Mouse (Mus musculus) olfactory bulb, adult 2 months (tissue): ENCODE results near the gene Metrn. TPM values are rescaled to one million over a fixed set of nuclear protein-coding genes. Genes with fewer than 3 reads are reported as not detected.

Experiments used
- H3K27ac ChIP-seq: fragments of 200-500 bp; 2 replicates; pipeline ENCODE4 v1.5.1; 2012; ENCODE audit warnings: low read depth, low read length; ENCODE audit not compliant: insufficient read depth
- H3K4me1 ChIP-seq: fragments of 200-500 bp; 2 replicates; pipeline ENCODE4 v1.6.1; 2012; ENCODE audit warnings: low read length; ENCODE audit not compliant: control insufficient read depth, insufficient read depth
- H3K4me3 ChIP-seq: fragments of 200-500 bp; 2 replicates; pipeline ENCODE4 v1.5.1; 2012; ENCODE audit warnings: mild to moderate bottlenecking, low read depth, low read length, moderate library complexity; ENCODE audit not compliant: insufficient read depth
- CTCF ChIP-seq: fragments of 200-500 bp; IDR thresholded peaks from 2 replicates; pipeline ENCODE4 v1.5.1; 2012; ENCODE audit warnings: low read depth, mild to moderate bottlenecking, low read length, moderate library complexity; ENCODE audit not compliant: insufficient read depth
- POLR2A ChIP-seq: fragments of 200-500 bp; IDR thresholded peaks from 2 replicates; pipeline ENCODE4 v1.6.1; 2012; ENCODE audit warnings: mild to moderate bottlenecking, low read depth, low read length, moderate library complexity; ENCODE audit not compliant: insufficient read depth
- WGBS: fragments of 180-500 bp; shearing (Covaris S2); methylation state at CpG from one replicate; pipeline ENCODE4 v1.1.7; 2018; 5-methylcytosine and 5-hydroxymethylcytosine counted together
- polyA plus RNA-seq: library from polyadenylated mRNA; stranded (reverse); fragments of >200 nt; gene quantifications from 2 replicates; pipeline ENCODE4 v1.2.4, GENCODE M21; 2012; ENCODE audit warnings: low replicate concordance; ENCODE audit not compliant: missing spikeins, insufficient read depth, insufficient read length

Metrn gene
- polyA plus RNA-seq, 1 experiment = not detected

DNA sequence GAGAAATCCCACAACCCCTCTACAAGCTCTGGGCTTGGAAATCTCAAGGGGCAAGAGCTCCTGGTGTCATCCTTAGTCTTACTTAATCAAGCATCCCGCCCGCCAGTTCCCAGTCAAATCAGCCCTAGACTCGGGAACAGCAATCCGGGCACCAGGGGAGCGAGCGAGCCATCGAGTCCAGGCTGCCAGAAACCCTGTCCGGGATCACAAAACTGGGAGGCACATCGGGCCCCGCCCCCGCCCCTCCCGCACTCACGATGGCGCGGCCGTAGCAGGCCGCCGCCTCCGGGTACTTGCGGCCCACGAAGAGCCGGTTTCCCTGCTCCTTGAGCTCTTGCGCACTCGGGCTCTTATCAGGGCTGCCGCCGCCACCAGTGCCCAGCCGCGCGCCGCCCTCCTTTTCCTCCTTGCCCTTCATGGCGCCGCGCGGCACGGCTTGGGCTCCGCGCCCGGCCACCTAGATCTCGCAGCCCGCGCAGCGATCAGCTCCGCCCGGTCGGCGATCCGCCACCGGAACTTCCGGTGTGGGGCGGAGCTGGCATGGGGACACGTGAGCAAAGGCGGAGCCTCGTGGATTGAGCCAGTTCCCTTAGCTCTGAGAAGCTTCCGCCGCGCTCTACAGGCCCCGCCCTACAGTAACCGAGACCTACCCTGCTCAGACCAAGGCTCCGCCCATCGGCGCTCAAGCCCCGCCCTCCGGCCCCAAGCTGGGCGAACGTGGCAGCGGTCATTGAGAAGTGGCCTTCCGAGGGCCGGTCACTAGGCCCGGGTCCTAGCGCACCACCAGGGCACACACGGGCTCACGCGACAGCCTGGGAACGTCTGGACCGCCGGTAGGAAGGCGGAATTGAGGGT lies 35.7 kb upstream of the Metrn start:
- Histone ChIP-seq H3K4me1 (peaks cover 70% of the 10 kb centered on the region), H3K4me3 (peak overlapping the region; percentile 81), H3K27ac (peak overlapping the region; percentile 97)
- no peak for TF ChIP-seq CTCF
- peak; percentile 89 for TF ChIP-seq POLR2A
- under 1% methylated on average over 76 of the region's 77 CpGs for WGBS

DNA sequence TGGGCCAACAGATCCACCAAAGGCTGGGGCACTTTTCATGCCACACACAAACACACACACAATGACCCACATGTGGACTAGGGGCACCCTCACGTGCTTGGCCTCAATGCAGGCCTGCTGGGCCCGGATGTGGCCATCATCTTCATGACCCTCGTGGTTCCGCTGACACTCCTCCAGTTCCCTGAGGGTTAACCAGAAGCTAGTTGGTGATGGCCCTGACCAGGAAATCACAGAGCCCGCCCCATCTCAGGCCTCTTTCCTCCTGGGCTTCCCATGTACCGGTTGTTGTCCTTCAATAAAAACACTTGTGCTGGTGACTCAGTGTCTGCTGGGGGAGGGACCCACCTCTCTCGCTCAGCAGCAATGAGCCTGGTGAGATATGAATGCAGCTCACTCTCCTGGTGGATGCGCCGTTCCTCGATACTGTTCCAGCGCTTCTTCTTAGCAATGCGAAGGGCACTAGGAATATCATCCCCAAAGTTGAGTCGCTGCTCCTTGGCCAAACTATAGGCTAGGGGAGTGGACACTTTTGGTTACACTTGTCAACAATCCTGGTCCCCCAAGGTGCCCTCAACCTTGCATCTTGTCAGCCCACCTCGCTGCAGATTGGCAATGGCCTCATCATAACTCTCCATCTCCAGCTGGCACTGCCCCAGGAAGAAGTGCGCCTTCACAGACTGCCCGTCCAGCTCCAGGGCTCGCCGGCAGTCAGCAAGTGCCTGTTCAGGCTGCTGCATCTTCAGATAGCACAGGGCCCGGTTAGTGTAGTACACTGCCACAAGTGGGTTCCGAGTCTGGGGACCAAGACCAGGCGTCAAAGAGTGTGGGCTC lies 34.7 kb upstream of the Metrn start:
- Histone ChIP-seq H3K4me3 (peak overlapping the region; percentile 76), H3K4me1 (peaks cover 73% of the 10 kb centered on the region), H3K27ac (no peak overlapping the region)
- TF ChIP-seq POLR2A (no peak), CTCF (no peak)
- 43% methylated on average over 21 of the region's 21 CpGs for WGBS

DNA sequence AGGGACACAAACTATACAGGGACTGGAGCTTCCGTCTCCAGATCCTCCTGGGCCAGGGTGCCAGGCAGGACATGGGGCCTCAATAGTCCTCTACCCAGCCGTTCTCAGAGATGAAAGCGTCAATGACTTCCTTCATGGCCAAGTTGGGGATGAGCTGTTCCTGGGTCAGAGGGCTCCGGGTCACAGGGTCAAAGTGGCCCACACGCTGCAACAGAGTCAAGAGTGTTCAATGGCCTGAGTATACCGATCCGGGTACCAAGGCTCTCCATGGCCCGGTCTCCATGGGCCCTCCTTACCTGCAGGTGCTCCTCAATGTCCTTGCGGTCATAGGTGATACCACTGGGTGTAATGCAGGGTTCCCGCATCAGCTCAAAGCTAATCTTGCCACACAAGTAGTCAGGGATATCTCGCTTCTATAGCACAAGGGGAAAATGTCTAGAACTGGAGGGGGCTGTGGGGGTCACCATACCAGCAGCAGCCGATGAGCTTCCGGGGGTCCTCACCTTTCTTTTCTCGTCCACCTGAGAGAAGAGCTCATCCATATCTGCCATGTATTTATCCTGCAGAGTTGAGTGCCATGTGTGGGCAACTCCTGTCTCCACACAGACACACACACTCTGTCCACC lies 34.0 kb upstream of the Metrn start:
- no peak overlapping the region for H3K4me3 ChIP-seq
- TF ChIP-seq CTCF (no peak), POLR2A (no peak)
- WGBS = 84% methylated on average over 14 of the region's 14 CpGs
- no peak overlapping the region for H3K27ac ChIP-seq
- peaks cover 72% of the 10 kb centered on the region for H3K4me1 ChIP-seq

DNA sequence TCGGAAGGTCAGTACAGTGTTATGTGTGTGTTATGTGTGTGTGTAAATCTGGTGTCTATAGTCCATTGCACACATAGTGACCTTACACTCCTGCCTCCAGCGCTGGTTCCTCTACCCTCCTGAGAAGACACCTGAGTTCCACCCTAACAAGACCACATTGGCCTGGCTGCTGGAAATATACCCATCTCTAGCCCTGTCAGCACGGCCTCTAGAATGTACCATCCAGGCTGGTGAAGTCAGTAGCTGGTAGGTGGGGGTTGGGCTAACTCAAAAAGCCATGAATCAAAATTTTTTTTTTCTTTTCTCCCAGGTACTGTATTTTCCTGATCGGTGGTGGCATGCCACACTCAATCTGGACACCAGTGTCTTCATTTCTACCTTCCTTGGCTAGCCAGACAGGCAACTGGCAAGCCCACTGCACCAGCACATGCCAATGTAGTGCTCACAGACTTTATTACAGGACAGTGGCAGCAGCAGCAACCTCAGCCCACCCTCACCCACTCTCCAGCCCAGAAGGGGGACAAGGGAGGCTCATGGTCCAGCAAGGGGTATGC lies 33.3 kb upstream of the Metrn start:
- Histone ChIP-seq H3K4me1 (peaks cover 72% of the 10 kb centered on the region), H3K27ac (no peak overlapping the region), H3K4me3 (no peak overlapping the region)
- 79% methylated on average over 4 of the region's 4 CpGs for WGBS
- TF ChIP-seq CTCF (no peak), POLR2A (no peak)

DNA sequence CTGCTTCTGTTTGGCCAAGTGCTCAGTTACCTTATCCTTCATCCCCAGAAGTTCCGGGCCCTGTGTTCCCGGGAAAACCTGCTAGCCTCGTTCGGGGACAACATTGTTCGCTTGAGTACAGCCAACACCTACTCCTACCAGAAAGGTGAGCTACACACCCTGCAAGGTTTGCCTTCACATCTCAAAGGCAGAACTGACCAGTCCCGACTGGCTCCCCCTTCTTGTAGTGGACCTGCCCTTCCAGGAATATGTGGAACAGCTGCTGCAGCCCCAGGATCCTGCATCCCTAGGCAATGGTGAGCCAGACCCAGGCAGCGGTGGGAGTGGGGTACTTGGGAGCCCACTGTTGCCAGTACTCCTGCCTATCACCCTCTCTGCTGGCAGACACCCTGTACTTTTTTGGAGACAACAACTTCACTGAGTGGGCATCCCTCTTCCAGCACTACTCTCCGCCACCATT lies 32.7 kb upstream of the Metrn start:
- H3K27ac ChIP-seq = peak overlapping the region; percentile 81; the same call in 1 of the 2 replicates
- H3K4me1 ChIP-seq = peaks cover 72% of the 10 kb centered on the region
- H3K4me3 ChIP-seq = peak overlapping the region; percentile 75
- WGBS = 30% methylated on average over 8 of the region's 8 CpGs
- no peak for TF ChIP-seq CTCF
- no peak for TF ChIP-seq POLR2A

DNA sequence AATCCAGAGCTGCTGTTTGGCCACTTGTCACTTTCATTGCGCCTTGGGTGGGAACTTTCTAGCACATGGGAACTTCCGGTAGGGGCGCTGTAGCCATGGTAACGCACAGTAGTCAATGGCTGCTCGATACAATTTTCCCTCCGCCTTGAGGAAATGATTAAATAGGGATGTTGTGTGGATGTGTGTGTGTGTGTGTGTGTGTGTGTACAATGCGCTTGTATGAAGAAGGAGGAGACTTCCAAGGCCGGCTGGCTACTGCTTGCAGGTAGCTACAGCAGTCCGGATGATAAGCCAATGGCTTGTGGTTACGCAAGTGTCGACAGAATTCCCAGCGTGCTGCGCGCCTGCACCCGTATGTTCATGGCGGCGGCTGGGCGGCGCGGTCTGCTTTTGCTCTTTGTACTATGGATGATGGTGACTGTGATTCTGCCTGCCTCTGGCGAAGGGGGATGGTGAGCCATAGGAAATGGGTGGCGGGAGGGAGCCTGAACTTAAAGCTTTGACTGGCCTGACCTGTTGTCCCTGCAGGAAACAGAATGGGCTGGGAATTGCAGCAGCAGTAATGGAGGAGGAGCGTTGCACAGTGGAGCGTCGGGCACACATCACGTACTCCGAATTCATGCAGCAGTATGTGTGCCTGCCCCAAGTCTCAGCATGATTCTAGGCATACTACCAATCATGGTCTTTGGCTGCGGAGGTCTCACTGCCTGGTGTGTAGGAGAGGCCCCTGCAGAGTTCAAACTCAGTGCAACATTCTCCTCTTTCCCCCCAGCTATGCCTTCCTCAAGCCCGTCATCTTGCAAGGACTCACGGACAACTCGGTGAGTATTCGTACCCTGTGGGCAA lies 32.0 kb upstream of the Metrn start, which contains the start of gene Jmjd8:
Gene Jmjd8 (plus strand): TSS at position 156 of the 846 bp plus-strand sequence.
- Histone ChIP-seq H3K27ac (peak within 1 kb of the TSS; percentile 81), H3K4me1 (peaks cover 72% of the 10 kb centered on the region), H3K4me3 (peak within 1 kb of the TSS; percentile 75)
- WGBS = under 1% methylated on average over 32 of the region's 32 CpGs
- TF ChIP-seq POLR2A (peak; percentile 79), CTCF (no peak)

DNA sequence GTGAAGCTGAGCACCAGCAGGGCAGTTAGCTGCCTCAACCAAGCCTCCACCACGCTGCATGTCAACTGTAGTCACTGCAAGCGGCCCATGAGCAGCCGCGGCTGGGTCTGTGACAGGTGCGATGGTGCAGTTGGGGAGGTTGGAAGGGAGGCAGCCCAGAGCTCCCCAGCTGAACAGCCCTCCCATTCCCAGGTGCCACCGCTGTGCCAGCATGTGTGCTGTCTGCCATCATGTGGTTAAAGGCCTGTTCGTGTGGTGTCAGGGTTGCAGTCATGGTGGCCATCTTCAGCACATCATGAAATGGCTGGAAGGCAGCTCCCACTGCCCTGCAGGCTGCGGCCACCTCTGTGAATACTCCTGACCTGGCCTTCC lies 31.3 kb upstream of the Metrn start:
- H3K27ac ChIP-seq = peak overlapping the region; percentile 81; the same call in 1 of the 2 replicates
- H3K4me1 ChIP-seq = peaks cover 70% of the 10 kb centered on the region
- WGBS = 70% methylated on average over 8 of the region's 8 CpGs
- H3K4me3 ChIP-seq = peak overlapping the region; percentile 75
- TF ChIP-seq POLR2A = no peak
- no peak for TF ChIP-seq CTCF

DNA sequence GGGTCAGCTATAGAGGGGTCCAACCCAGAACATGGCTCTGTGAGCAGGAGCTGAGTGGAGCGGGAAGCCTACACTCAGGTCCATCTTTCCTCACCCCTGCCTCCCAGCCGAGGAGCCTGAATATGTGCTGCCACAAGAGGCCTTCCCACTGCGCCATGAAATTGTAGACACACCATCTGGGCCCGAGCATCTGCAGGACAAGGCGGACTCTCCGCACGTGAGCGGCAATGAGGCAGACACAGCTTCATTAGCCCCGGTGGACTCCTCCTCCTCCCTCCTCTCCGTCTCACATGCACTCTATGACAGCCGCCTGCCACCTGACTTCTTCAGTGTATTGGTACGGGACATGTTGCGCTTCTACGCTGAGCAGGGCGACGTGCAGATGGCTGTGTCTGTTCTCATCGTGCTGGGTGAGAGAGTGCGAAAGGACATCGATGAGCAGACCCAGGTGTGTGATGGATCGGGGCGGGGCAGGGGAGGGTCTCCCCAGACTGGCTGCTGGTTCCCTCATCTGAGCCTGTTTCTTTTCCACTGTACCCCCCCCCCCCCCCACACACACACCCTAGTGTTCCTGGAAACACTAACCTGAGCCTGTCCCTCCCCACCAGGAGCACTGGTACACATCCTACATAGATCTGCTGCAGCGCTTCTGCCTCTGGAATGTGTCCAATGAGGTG lies 30.7 kb upstream of the Metrn start:
- no peak overlapping the region for H3K27ac ChIP-seq
- TF ChIP-seq POLR2A = no peak
- no peak for TF ChIP-seq CTCF
- peaks cover 70% of the 10 kb centered on the region for H3K4me1 ChIP-seq
- 90% methylated on average over 22 of the region's 22 CpGs for WGBS
- no peak overlapping the region for H3K4me3 ChIP-seq
